Mouse (Mus musculus) urinary bladder, postnatal 14 days (tissue): ENCODE data around the gene Pbx1.

Source experiments
- DNase-seq: peaks from one replicate; pipeline ENCODE4 v3.0.0; 2021; ENCODE audit warnings: low spot score

Pbx1 gene

DNA sequence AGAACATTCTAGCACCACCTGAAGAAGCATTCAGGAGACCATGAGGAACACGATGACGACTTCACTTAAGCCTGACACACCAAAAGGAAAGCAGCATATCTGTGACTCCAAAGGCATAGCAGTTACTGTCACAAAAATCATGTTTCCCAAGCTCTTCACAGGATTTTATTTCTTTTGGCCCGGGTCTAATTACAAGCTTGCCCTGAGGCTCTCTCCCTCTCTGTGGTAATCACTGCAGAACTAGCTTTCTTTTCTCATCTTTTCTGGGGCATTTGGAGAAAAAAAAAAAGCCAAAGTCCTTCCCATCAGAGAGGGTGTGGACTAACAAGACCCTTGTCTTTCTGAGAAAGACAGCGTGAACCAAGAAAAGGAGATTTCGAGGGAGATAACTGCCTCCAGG lies 87.8 kb downstream of the Pbx1 start:
- no peak for DNase-seq

DNA sequence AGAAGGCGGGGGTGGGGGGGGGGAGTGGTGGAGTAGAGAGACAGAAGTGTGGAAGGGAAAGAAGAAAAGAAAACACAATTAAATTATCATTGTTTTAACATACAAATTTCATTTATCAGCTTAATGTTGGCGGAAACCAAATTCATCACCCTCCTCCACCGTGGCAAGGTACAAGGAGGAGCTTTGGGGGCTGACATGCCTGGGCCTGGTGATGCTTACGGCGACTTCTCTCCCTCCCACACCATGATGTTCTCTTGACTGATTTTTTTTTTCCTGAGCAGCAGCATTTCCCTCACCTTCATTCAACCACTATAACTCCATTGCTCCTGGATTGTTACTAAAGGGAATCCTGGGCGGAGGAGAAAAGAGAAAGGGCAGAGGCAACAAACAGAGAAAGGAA lies 89.8 kb downstream of the Pbx1 start:
- peak; percentile 26 for DNase-seq

DNA sequence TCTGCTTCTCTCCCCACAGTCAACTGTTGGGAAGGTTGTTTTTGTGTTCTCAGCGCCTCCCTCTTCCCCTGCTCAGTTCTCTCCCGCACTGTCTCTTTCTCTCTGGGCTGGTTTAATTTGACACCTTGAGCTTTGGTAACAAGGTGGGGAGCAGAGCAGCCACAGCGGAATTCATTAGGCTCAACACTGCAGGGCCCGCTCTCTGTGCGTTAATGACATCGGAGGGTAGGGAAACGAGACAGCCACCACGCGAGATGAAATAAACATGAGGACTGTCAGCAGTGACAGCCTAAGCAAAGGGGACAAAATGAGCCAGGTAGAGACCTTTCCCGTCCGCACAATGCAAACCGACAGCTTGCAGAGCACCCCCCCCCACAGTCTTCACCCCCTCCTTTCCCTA lies 90.2 kb downstream of the Pbx1 start:
- DNase-seq = no peak

DNA sequence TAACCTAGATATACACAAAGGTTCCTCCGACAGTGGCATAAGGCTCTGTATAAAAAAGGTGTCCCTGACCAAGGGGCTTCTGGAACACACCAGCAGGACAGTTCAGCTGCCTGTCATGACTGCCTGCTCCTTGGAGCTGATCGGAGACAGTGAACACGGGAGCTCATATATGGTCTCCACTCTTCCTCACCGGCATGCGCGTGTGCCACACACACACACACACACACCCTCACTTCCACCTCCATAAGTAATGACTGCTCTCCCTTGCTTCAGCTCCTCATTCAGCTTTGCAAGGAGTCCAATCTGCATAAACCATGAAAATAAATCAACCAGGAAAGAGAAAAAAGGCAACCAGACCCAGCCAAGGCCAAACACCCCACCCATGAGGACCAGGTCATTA lies 90.7 kb downstream of the Pbx1 start:
- DNase-seq = no peak

DNA sequence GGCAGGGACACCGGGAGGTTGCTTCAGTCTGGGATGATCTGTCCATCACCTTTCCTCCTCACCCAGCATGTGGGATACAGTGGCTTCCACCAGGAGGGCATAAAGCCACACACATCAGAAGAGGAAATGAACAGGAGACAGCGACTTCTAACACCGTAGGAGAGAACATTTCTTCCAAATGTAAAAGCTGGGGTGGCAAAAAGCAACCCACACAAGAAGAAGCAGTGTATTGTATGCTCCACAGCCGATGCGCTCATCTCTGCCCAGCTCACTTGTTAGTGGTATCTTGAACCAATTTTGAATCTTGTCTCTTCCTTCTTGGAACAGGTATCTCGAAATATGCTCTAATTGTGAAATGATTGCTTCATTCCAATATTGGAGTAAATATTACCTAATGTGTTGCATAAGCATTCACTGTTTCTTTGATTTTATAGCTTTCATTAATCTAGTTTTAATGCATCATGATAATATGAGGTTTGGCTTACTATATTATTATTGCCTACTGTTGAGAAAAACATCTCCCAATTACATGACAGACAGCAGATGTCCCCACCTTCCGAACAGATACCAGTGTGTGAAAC lies 95.7 kb downstream of the Pbx1 start:
- DNase-seq = no peak

DNA sequence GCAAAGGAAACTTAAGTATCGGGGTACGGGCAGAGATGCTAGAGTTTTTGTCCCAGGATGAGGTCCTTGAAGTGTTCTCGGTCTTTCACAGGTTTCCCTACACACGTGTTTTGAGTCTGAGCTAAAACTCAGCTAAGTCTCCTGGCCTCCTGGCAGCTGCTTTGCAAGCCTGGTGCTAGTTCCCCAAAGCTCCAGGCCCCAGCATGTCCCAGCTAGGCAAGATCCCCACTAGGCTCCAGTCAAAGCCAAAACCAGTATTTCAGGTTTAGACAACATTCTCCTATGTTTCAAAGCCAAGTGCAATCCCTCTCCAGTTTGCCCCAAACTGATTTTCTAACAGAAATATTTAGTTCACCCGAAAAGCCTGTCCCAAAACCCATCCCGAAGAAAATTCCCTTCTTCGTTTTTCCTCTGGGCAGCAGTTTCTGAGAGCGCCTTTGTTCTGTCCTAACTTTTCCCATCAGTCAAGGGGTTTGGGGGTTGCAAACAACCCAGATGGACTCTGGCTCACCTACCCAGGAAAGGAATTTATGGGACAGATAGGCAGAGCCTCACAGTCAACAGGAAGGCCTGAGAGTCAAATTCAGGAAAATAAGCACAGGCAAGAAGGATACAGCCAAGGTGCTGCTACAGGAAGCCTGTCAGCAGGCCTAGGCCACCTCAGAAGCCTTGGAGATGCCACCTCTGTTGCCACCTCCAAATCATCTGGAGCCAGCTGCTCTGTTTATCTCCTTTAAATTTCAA lies 97.1 kb downstream of the Pbx1 start:
- DNase-seq = peak; percentile 65

DNA sequence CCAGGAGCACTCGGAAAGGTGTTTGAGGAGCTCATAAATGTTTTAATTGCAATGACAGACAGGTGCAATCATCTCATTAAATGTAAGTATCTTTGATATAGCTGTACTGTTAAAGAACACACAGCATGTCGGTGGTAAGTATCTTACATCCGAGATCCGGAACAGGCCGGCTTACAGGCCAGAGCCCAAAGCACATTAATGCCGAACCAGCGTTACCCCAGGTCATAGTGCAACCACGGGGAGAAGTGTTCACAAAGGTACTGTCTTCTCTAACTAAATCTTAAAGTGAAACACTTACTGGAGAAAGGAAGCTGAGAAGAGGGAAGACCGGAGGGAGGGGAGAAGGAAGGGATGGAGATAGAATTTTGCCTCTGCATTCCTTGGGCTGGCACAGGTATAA lies 100.0 kb downstream of the Pbx1 start:
- DNase-seq = no peak

DNA sequence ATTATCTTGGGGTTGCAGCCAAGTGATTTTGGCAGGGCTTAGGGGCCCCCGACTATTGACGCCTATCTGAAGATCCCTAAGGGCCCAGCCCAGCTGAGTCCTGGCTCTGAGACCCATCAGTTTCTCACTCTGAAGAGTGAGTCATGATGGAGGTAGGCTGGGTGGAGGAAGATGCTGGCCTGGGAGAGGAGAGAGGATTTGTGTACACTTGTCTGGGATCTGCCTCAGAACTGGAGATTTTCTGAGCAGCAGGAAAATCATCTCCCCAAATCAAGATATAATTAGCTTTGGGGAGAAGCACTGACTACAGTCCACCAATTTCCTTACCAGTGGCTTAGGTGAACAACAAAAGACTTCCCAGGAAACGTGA lies 103.8 kb downstream of the Pbx1 start:
- no peak for DNase-seq

DNA sequence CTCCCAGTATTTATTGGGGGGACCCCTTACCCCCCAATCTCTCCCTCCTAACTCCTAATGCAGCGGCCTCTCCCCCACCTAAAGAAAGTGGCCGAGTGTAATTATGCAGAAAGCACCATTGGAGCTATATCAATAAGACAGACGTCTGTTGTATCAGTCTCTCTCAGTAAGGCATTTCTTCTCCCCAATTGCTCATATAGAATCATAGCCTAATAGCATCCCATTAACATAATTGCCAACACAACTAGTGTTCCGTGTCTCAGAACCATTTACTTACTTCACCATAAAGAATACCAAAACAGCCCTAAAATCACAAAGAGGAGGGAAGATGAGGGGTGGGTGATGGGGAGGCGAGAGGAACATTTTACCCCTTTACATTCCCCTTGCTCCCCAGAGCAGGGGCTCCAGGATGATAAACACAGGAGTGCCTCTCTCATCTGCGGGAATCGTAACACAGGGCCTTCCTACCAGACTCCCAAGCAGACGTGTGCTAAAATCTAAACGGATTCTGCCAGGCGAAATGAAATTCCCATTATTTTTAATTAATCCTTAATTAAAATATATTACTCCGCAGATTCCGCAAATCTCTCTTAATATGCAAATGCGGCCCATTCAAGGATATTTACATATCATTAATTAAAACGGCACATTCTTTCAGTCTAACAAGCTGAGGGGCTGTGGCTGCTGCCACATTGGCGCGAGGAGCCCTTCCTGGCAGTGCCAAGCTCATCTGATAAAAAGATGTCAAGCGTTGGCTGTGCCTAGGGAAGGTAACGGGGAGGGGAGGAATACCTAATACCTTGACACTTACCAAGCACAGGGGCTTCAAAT lies 104.5 kb downstream of the Pbx1 start:
- DNase-seq = no peak

DNA sequence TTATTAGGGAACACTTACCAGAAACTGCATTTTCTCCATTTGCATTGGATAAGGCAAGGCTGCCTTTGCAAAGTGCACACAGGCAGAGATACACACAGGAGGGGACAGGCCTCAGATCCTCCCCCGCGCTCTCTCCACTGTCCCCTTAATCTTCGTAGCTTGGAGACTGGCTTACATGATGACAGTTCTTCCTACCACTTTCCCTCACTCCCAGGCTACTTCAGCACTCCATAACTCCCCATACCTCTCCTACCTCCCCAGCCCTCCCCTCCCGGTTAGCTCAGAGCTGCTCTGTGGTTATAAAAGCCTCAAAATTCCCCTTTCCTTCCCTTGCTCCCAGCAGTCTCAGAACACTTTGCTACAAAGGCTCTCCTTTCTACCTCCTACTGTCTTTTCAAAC lies 106.3 kb downstream of the Pbx1 start:
- DNase-seq = no peak

DNA sequence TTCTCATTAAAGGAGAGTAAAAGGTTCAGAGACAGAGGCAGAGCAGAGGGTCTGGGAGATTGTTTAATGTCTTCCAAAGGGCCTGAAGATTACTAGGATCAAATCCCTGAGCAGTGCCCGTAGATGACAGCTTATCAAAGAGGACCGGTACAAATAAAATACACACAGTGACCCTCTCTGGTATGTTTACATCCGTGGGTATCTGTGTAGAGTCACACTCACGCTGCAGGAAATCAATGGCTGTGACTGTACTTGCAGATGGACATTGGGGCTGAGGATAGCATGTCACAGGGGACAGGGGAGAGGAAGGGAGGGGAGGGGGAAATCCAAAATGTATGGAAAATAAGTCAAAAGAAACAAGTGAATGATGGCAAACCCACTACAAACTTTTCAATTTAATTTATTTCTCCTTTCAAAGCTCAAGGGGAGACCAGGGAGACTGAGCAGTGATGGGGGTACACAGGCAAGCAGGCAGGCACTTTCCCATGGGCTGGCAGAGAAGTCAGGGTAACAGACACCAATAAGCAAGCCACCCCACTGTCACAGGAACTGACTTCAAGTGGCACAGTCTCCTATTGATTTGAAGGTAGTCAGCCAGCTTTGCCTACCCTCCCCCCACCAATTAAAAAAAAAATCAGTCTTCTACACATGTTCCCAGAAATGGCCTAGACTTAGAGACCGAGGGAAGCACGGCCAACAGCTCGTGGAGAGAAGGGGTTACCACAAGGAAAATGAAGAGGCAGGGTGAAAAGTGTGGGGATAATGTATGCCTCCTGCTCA lies 107.6 kb downstream of the Pbx1 start:
- DNase-seq = no peak

DNA sequence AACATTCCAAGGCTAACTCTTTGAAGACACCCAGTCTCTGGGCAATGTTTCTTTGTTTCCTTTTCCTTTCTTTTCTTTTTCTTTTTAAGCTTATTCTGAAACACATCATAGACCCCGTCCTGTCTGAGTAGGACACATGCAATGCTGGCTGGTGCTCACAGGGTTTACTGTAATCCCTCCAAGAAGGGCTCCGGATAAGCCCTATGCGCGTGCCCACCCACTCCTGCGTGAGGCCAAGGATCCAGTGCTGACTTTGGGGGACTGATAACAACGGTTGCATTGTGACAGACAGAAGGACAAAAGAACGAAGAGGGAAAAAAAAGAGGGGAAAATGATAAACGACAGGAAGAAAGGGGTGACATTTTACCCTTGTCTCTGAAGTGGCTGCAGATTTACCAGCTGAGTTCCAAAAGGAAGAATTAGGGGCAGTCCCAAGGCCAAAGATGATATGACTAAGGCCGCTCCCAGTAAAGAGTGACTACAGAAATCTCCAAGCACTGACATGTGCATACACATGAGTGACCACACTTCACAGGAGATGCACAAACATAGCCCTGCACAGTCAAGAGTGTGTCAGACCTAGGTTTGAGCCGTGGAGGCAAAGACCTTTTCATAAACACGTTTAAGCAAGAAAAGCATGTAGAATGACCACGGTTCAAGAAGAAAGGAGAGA lies 108.5 kb downstream of the Pbx1 start:
- DNase-seq = no peak

DNA sequence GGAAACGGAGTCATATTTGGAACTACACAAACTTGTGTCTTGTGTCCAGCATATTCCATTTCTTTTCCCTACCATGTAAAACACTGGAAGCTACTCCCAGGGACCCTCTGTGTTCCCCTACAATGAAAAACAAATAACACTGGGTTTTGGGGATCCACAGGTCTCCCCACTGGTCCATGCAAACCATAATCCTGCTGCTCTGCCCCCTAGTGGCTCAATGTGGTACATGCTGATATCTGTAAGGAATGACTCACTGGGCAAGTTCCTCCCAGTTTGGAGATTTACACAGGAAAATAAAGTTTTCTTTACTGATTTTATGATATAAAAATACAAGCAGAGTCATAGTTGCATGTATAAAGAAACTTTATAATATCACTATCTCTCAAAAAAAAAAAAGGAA lies 109.2 kb downstream of the Pbx1 start:
- DNase-seq = peak; percentile 36

DNA sequence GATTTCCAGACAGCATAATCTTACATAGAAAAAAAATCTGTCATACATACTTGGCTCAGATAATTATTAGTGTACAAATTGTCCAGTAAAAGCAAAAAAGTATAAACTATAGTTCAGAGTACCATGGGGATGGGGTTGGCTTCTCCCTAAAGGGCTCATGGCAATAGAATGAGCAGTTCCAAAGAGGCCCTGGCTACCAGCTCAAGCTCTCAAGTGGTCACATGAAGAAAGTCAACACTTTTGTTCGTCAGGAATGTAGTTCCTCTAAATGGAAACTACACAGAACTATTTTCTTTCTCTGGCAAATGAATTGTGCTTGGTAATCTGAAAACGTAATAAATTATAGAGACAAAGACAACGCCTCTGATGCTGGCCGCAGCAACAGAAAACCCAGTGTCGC lies 112.4 kb downstream of the Pbx1 start:
- DNase-seq = no peak

DNA sequence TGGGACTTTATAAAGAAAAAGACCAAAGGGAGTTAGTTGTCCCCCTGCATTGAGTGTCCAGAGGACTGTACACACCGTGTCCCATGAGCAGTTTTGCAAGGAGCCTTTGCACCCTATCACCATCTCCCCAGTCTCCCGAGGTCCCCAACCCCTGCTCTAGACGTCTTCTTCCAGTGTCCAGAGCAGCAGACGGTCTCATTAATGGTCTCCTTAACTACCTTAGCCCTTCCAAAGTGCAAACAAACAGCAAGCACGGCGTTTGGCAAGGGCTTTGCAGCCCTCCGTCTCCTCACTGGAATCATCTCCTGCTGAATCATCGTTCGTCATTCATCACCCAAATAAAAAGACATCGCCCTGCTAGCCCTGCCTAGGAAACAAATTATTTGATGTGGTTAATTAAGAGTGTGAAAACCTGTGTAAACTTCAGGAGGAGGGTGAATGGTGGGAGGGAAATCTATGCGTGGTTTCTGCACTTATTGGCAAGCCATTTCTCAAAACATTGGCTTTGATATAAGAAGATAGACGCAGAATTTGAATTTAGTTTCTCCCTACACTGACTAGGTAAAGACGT lies 113.1 kb downstream of the Pbx1 start:
- DNase-seq = no peak

DNA sequence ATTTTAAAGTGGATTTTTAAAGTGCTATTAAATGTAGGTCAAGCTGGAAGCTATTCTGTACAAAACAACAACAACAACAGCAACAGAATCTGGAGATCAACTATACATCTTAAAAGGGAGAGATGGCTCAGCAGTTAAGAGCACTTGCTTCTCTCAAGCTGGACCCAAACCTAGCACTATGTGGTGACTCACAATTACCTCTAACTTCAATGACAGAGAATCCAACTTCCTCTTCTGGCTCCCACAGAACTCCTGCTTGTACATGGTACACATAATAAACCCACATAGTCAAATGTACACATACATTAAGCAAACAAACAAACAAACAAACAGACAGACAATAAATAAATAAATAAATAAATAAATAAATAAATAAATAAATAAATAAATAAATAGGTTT lies 118.3 kb downstream of the Pbx1 start:
- DNase-seq = no peak

DNA sequence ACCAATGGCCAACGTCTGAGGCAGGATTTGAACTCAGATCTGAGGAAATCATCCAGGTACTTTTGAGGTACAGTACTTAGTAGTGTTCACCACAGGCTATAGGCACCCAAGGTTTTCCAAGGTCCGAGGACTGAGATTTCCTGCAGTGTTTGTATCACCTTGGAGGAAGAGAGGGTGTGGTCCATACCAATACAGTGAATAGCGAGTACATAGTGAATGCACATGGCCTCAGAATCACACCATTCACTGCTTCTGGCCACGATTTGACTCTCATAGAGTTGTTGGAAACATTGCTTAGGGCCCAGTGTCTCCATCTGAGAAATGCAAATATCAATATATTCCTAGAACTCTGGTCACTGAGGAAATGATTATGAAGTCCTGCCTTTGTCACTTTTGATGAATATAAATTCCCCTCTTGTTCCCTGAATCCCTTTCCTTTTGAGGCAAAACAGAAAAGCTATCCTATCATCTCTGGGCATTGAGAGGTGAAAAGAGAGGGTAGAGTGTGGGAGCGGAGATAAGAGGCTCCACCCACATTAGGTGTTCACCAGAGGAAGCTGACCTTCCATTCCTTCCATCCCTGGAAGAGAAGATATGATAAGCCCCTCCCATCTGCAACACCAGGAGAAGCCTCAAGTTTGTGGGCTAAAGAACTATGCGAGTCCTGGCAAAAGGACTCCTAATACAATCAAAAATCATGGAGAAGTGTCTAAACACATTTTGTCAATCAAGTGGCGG lies 119.2 kb downstream of the Pbx1 start:
- DNase-seq = no peak

DNA sequence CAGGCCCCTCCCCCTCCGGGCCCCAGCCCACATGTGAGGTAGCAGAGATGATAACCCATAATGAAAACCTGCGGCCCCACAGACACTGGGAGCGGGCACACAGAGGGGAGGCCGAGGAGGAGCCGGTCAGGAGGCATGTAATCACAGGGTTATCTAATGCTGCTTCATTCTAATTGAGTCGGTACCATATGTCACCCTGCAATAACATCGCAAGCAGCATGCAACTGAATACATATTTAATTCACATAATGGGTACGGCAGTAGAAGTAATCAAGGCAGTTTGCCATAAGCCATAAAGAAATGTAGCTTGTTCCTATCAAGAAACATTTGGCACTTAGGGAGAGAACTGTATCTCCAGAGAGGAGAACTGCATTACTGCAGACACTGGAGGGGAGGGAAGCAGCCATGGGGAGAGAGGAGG lies 123.0 kb downstream of the Pbx1 start:
- no peak for DNase-seq

DNA sequence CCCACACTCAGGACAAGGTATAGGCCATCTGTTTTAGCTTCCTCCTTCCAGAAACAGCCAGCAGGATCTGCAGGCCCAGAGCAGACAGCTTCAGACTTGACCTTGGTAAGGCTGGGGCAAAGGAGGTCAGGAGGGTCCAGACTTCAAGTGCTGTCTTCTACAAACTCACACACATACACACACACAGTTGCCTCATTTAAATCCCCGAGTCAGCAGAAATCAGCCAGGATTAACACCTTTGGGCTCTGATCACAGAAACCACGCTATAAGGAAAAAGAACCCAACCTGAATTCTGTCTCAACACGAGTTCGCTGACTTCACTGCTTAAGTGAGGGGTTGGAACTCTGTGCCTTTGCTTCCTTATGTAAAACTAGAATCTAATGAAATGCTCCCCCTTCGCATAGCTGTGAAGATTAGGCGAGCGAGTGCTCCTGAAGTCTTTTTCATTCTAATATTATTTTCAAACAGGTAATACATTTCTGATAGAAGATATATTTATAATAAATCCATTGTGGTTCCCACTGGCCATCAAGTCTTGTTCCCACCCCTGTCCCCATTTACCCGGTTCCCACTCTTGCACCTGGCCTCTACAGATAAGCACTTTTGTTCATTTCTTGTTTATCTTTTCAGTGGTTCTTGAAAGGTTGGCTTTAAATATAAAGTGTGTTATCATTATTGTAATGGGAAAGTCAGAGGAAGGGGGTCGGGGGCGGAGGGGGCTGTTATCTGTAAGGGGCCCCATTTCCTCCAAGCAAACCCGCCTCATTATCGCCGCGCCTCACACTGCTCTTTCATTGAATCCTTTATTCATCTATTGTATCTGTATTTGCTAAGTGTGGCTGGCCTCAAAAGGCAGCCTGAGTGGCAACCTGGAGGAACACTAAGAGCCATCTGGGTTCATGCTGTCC lies 124.5 kb downstream of the Pbx1 start:
- no peak for DNase-seq

DNA sequence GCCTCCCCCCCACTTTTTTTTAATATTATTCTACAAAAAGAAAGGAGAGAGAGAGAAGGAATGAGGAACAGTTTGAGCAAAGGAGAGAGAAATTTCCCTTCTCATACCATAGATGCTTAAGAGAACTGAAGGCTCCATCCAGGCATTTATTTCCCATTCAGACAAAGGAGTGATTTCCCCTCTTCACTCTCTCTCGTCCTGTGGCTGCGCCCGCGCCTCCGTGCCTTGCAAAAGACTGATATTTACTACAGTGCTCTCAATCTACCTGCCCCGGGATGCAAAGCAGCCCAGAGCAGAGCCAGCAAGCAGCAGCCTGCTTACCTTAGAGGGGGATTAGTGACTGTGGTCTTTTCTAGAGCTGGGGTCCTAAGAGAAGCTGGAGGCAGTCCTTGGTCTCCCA lies 131.6 kb downstream of the Pbx1 start:
- DNase-seq = no peak
